Mouse (Mus musculus) testis, adult 2 months (tissue): ENCODE data around the gene Ccl4.

Experiments
- CTCF ChIP-seq: fragments of 200-500 bp; IDR thresholded peaks from 2 replicates; pipeline ENCODE4 v1.5.1; 2012; ENCODE audit warnings: low read depth, mild to moderate bottlenecking, inconsistent platforms, low read length, moderate library complexity; ENCODE audit not compliant: control insufficient read depth, insufficient read depth, insufficient replicate concordance
- POLR2A ChIP-seq: fragments of 200-500 bp; IDR thresholded peaks from 2 replicates; pipeline ENCODE4 v1.6.1; 2012; ENCODE audit warnings: low read depth, mild to moderate bottlenecking, inconsistent platforms, low read length, moderate library complexity; ENCODE audit not compliant: control insufficient read depth

DNA sequence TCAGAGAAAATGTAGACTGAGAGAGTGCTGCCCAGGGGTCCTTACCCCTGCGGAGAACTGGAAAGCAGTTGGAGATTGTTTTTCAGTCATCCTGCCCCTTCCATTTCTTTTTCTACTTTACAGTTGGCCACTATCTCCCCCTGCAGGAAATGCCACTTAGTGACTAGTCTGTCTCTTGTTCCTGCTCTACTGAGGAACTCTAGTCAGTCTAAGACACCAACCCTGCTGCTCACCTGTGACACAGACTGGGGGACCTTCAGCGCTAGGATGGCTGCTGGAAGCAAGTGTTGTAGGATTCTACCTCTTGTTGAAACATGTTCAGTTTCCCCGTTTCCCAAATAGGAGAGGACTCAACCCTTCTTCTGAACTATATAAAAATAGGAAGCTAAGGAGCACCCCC is 22.9 kb upstream of the Ccl4 start:
- TF ChIP-seq POLR2A: no peak
- TF ChIP-seq CTCF: no peak
